Comparison of ENCODE assay signal across 26 mouse cellular contexts in genomic region chr11:58969027-58969426, GRCm38 (mm10). TPM values are rescaled to one million over a fixed set of nuclear protein-coding genes. Genes with fewer than 3 reads are reported as not detected.
A peak's percentile ranks its signal among the peaks of the same experiment; 100 is the strongest.
DNase-seq lines count a peak whose midpoint lies in the region; ATAC-seq and TF ChIP-seq lines count a peak whose summit lies in the region.
"Had no signal": no experiment of that assay in that cellular context is flagged by ENCODE, and none has a peak within 500 bp of the region (broad histone marks: within the 10 kb centered on the region; RNA-seq: fewer than 3 reads in every experiment).

No protein-coding gene starts in this region.

- ATAC-seq in intestine, embryonic 15.5 days = peak; percentile 23; the same call in 1 of the 2 replicates
- no peak for ATAC-seq in intestine, postnatal 0 days
- no peak for ATAC-seq in lung, embryonic 15.5 days (ENCODE audit: borderline replicate concordance, extremely low read depth, low FRiP score, low TSS enrichment)
- peak; percentile 54 for ATAC-seq in kidney, postnatal 0 days (replicated peaks; ENCODE audit: low FRiP score, low read depth)
- ATAC-seq: midbrain, embryonic 15.5 days had no signal

- no peak overlapping the region for H3K9ac ChIP-seq in intestine, embryonic 15.5 days
- H3K9ac ChIP-seq in intestine, postnatal 0 days (ENCODE audit: low read depth, low read length) = no peak overlapping the region
- H3K9ac ChIP-seq in lung, embryonic 15.5 days = no peak overlapping the region
- H3K9ac ChIP-seq in kidney, postnatal 0 days (ENCODE audit: low read depth, low read length) = no peak overlapping the region
- H3K9ac ChIP-seq: embryonic facial prominence, embryonic 13.5 days; forebrain, embryonic 12.5 days; liver, embryonic 14.5 days; midbrain, embryonic 15.5 days; neural tube, embryonic 12.5 days had no signal

- no peak overlapping the region for H3K4me3 ChIP-seq in intestine, embryonic 15.5 days (replicated peaks)
- no peak overlapping the region for H3K4me3 ChIP-seq in intestine, postnatal 0 days (ENCODE audit: low read depth, low read length)
- no peak overlapping the region for H3K4me3 ChIP-seq in lung, embryonic 15.5 days
- no peak overlapping the region for H3K4me3 ChIP-seq in kidney, postnatal 0 days (replicated peaks; ENCODE audit: low read depth, low read length)
- no peak overlapping the region for H3K4me3 ChIP-seq in limb, embryonic 10.5 days
- H3K4me3 ChIP-seq: embryonic facial prominence, embryonic 13.5 days; erythroblast, embryonic 14.5 days; forebrain, embryonic 12.5 days; gastrocnemius, adult 2 months; hindbrain, embryonic 10.5 days; midbrain, embryonic 15.5 days; neural tube, embryonic 12.5 days had no signal

- H3K36me3 ChIP-seq in intestine, embryonic 15.5 days = no peaks in the 10 kb centered on the region; the same call in 1 of the 2 replicates
- H3K36me3 ChIP-seq in intestine, postnatal 0 days (ENCODE audit: control insufficient read depth, insufficient read depth) = peaks cover 3% of the 10 kb centered on the region; the same call in 1 of the 2 replicates
- no peaks in the 10 kb centered on the region; the same call in 1 of the 2 replicates for H3K36me3 ChIP-seq in lung, embryonic 15.5 days
- no peaks in the 10 kb centered on the region for H3K36me3 ChIP-seq in kidney, postnatal 0 days (ENCODE audit: insufficient read depth, low read length)
- peaks cover 58% of the 10 kb centered on the region for H3K36me3 ChIP-seq in limb, embryonic 10.5 days

- 77% methylated on average over 8 of the region's 8 CpGs for WGBS in intestine, embryonic 15.5 days
- WGBS in intestine, postnatal 0 days = 53% methylated on average over 8 of the region's 8 CpGs
- 59% methylated on average over 8 of the region's 8 CpGs for WGBS in lung, embryonic 15.5 days
- 46% methylated on average over 8 of the region's 8 CpGs for WGBS in kidney, postnatal 0 days
- WGBS in limb, embryonic 10.5 days = 89% methylated on average over 8 of the region's 8 CpGs

- no peak overlapping the region for H3K27ac ChIP-seq in intestine, embryonic 15.5 days
- no peak overlapping the region for H3K27ac ChIP-seq in intestine, postnatal 0 days (ENCODE audit: low read depth, low read length)
- peak overlapping the region; percentile 32; the same call in 1 of the 2 replicates for H3K27ac ChIP-seq in lung, embryonic 15.5 days
- peak overlapping the region; percentile 88 for H3K27ac ChIP-seq in kidney, postnatal 0 days
- H3K27ac ChIP-seq in limb, embryonic 10.5 days = no peak overlapping the region
- H3K27ac ChIP-seq: embryonic facial prominence, embryonic 13.5 days; forebrain, embryonic 12.5 days; gastrocnemius, adult 2 months; hindbrain, embryonic 10.5 days; liver, embryonic 14.5 days; macrophage; midbrain, embryonic 15.5 days; neural tube, embryonic 12.5 days had no signal

- H3K27me3 ChIP-seq in intestine, embryonic 15.5 days (replicated peaks) = no peaks in the 10 kb centered on the region
- no peaks in the 10 kb centered on the region for H3K27me3 ChIP-seq in intestine, postnatal 0 days (replicated peaks; ENCODE audit: control insufficient read depth, insufficient read depth, low read length)
- 0 out of 2 replicates have a peak, but pooled peaks cover 4% of the 10 kb centered on the region for H3K27me3 ChIP-seq in lung, embryonic 15.5 days
- H3K27me3 ChIP-seq in kidney, postnatal 0 days (ENCODE audit: insufficient read depth, low read length) = no peaks in the 10 kb centered on the region
- H3K27me3 ChIP-seq in limb, embryonic 10.5 days (ENCODE audit: low read depth, poor library complexity, severe bottlenecking) = peaks cover 3% of the 10 kb centered on the region; the same call in 1 of the 2 replicates
- H3K27me3 ChIP-seq: forebrain, embryonic 12.5 days; midbrain, embryonic 15.5 days; neural tube, embryonic 12.5 days had no signal

- H3K4me2 ChIP-seq in intestine, embryonic 15.5 days (replicated peaks) = no peak overlapping the region
- H3K4me2 ChIP-seq in intestine, postnatal 0 days (replicated peaks; ENCODE audit: low read depth) = no peak overlapping the region
- H3K4me2 ChIP-seq in lung, embryonic 15.5 days = no peak overlapping the region
- no peak overlapping the region for H3K4me2 ChIP-seq in kidney, postnatal 0 days (ENCODE audit: low read length)
- H3K4me2 ChIP-seq: embryonic facial prominence, embryonic 13.5 days; forebrain, embryonic 12.5 days; heart, embryonic 11.5 days; midbrain, embryonic 15.5 days; neural tube, embryonic 12.5 days had no signal

- peaks cover 17% of the 10 kb centered on the region for H3K4me1 ChIP-seq in intestine, embryonic 15.5 days (replicated peaks)
- 0 out of 2 replicates have a peak, but pooled peaks cover 3% of the 10 kb centered on the region for H3K4me1 ChIP-seq in intestine, postnatal 0 days (replicated peaks; ENCODE audit: control insufficient read depth, insufficient read depth, low read length)
- peaks cover 16% of the 10 kb centered on the region for H3K4me1 ChIP-seq in lung, embryonic 15.5 days
- peaks cover 22% of the 10 kb centered on the region for H3K4me1 ChIP-seq in kidney, postnatal 0 days (replicated peaks; ENCODE audit: insufficient read depth, low read length)
- peaks cover 10% of the 10 kb centered on the region for H3K4me1 ChIP-seq in limb, embryonic 10.5 days
- H3K4me1 ChIP-seq: embryonic facial prominence, embryonic 13.5 days; midbrain, embryonic 15.5 days had no signal

- no peak for DNase-seq in lung, adult 18-20 months
- no peak for DNase-seq in kidney, postnatal 0 days (ENCODE audit: low spot score)
- DNase-seq in limb, embryonic 10.5 days (ENCODE audit: low spot score) = no peak
- no peak for DNase-seq in right cerebral cortex, postnatal 25 days
- DNase-seq: adrenal gland, adult 8-10 months; B cell, adult 2 months; cerebellum, adult 8-10 months; cerebellum, postnatal 36 days; embryo, embryonic 11 days; gastrocnemius, adult 2 months; heart, postnatal 10 days; right cerebral cortex, postnatal 14 days; spleen, adult 18-20 months; thymus, postnatal 14 days had no signal

- TF ChIP-seq CTCF in intestine, postnatal 0 days (IDR thresholded peaks at IDR 0.05; ENCODE audit: low read depth) = no peak
- no peak for TF ChIP-seq CTCF in kidney, postnatal 0 days (IDR thresholded peaks at IDR 0.05; ENCODE audit: low read depth)

- no peaks in the 10 kb centered on the region for H3K9me3 ChIP-seq in intestine, embryonic 15.5 days
- no peaks in the 10 kb centered on the region for H3K9me3 ChIP-seq in intestine, postnatal 0 days (ENCODE audit: control insufficient read depth)
- no peaks in the 10 kb centered on the region for H3K9me3 ChIP-seq in lung, embryonic 15.5 days
- H3K9me3 ChIP-seq in kidney, postnatal 0 days (replicated peaks; ENCODE audit: low read length) = no peaks in the 10 kb centered on the region
- no peaks in the 10 kb centered on the region for H3K9me3 ChIP-seq in limb, embryonic 10.5 days (replicated peaks)
- H3K9me3 ChIP-seq: embryonic facial prominence, embryonic 13.5 days; forebrain, embryonic 12.5 days; hindbrain, embryonic 10.5 days; midbrain, embryonic 15.5 days; neural tube, embryonic 12.5 days had no signal

RNA-seq across cellular contexts. Expression of gene Trim11, which starts 8.9 kb away (rescaled TPM):
- 16.0 and 17.0 TPM in 2 replicates for polyA plus RNA-seq in intestine, embryonic 15.5 days (2015; fragmentation: Nextera tagmentation; extraction: Ambion mirVana)
- polyA plus RNA-seq in intestine, postnatal 0 days (2015; fragmentation: Nextera tagmentation; extraction: Ambion mirVana) = 8.9 and 9.7 TPM in 2 replicates
- polyA plus RNA-seq in lung, embryonic 15.5 days (2015; fragmentation: Nextera tagmentation; extraction: Ambion mirVana) = 19.9 and 22.9 TPM in 2 replicates
- 16.3 and 16.7 TPM in 2 replicates for polyA plus RNA-seq in kidney, postnatal 0 days (2015; fragmentation: Nextera tagmentation; extraction: Ambion mirVana)
- 17.8 and 20.7 TPM in 2 replicates for polyA plus RNA-seq in limb, embryonic 10.5 days (2016; fragmentation: Nextera tagmentation; extraction: Ambion mirVana)

RNA-seq across cellular contexts. Expression of gene Hist3h2a, which starts 14.5 kb away (rescaled TPM):
- polyA plus RNA-seq in intestine, embryonic 15.5 days (2015; fragmentation: Nextera tagmentation; extraction: Ambion mirVana) = 27.2 and 28.3 TPM in 2 replicates
- polyA plus RNA-seq in intestine, postnatal 0 days (2015; fragmentation: Nextera tagmentation; extraction: Ambion mirVana) = 15.8 and 16.7 TPM in 2 replicates
- polyA plus RNA-seq in lung, embryonic 15.5 days (2015; fragmentation: Nextera tagmentation; extraction: Ambion mirVana) = 22.2 and 23.7 TPM in 2 replicates
- 40.9 and 41.2 TPM in 2 replicates for polyA plus RNA-seq in kidney, postnatal 0 days (2015; fragmentation: Nextera tagmentation; extraction: Ambion mirVana)
- polyA plus RNA-seq in limb, embryonic 10.5 days (2016; fragmentation: Nextera tagmentation; extraction: Ambion mirVana) = 8.4 and 11.3 TPM in 2 replicates

RNA-seq across cellular contexts. Expression of gene Trim17, which starts 14.5 kb away (rescaled TPM):
- 0.16 and 0.35 TPM in 2 replicates for polyA plus RNA-seq in intestine, embryonic 15.5 days (2015; fragmentation: Nextera tagmentation; extraction: Ambion mirVana)
- polyA plus RNA-seq in intestine, postnatal 0 days (2015; fragmentation: Nextera tagmentation; extraction: Ambion mirVana) = 0.08 and 0.12 TPM in 2 replicates
- polyA plus RNA-seq in lung, embryonic 15.5 days (2015; fragmentation: Nextera tagmentation; extraction: Ambion mirVana) = 0.31 and 0.39 TPM in 2 replicates
- 0.32 and 0.37 TPM in 2 replicates for polyA plus RNA-seq in kidney, postnatal 0 days (2015; fragmentation: Nextera tagmentation; extraction: Ambion mirVana)
- 0.31 and 0.35 TPM in 2 replicates for polyA plus RNA-seq in limb, embryonic 10.5 days (2016; fragmentation: Nextera tagmentation; extraction: Ambion mirVana)

RNA-seq across cellular contexts. Expression of gene Hist3h2ba, which starts 20.3 kb away (rescaled TPM):
- polyA plus RNA-seq in intestine, embryonic 15.5 days (2015; fragmentation: Nextera tagmentation; extraction: Ambion mirVana) = 39.9 and 40.0 TPM in 2 replicates
- 6.9 and 7.8 TPM in 2 replicates for polyA plus RNA-seq in intestine, postnatal 0 days (2015; fragmentation: Nextera tagmentation; extraction: Ambion mirVana)
- polyA plus RNA-seq in lung, embryonic 15.5 days (2015; fragmentation: Nextera tagmentation; extraction: Ambion mirVana) = 19.3 and 21.5 TPM in 2 replicates
- 43.9 and 45.8 TPM in 2 replicates for polyA plus RNA-seq in kidney, postnatal 0 days (2015; fragmentation: Nextera tagmentation; extraction: Ambion mirVana)
- 3.2 and 4.5 TPM in 2 replicates for polyA plus RNA-seq in limb, embryonic 10.5 days (2016; fragmentation: Nextera tagmentation; extraction: Ambion mirVana)
- polyA plus RNA-seq: macrophage had no signal

RNA-seq across cellular contexts. Expression of gene Rnf187, which starts 30.3 kb away (rescaled TPM):
- polyA plus RNA-seq in intestine, embryonic 15.5 days (2015; fragmentation: Nextera tagmentation; extraction: Ambion mirVana) = 201 and 207 TPM in 2 replicates
- 113 and 117 TPM in 2 replicates for polyA plus RNA-seq in intestine, postnatal 0 days (2015; fragmentation: Nextera tagmentation; extraction: Ambion mirVana)
- 241 and 245 TPM in 2 replicates for polyA plus RNA-seq in lung, embryonic 15.5 days (2015; fragmentation: Nextera tagmentation; extraction: Ambion mirVana)
- 238 and 249 TPM in 2 replicates for polyA plus RNA-seq in kidney, postnatal 0 days (2015; fragmentation: Nextera tagmentation; extraction: Ambion mirVana)
- 222 and 238 TPM in 2 replicates for polyA plus RNA-seq in limb, embryonic 10.5 days (2016; fragmentation: Nextera tagmentation; extraction: Ambion mirVana)

Comparison
In these comparisons a context has a peak if more than half of its experiments do, and no peak if none do; other contexts are left out.
1. ATAC-seq: peak in intestine, embryonic 15.5 days (single experiment) and kidney, postnatal 0 days (single experiment); none in intestine, postnatal 0 days (single experiment) and lung, embryonic 15.5 days (single experiment).
2. H3K27ac ChIP-seq: peak in lung, embryonic 15.5 days (single experiment) and kidney, postnatal 0 days (single experiment); none in intestine, embryonic 15.5 days (single experiment), intestine, postnatal 0 days (single experiment) and limb, embryonic 10.5 days (single experiment).